Comparison of ENCODE assay signal across 23 mouse cellular contexts in genomic region chr9:121423621-121424020, GRCm38 (mm10).
DNase-seq lines count a peak whose midpoint lies in the region; ATAC-seq and TF ChIP-seq lines count a peak whose summit lies in the region.
"Had no signal": no experiment of that assay in that cellular context is flagged by ENCODE, and none has a peak within 500 bp of the region (broad histone marks: within the 10 kb centered on the region; RNA-seq: fewer than 3 reads in every experiment).

No protein-coding gene starts in this region.

- no peaks in the 10 kb centered on the region for H3K36me3 ChIP-seq in liver, embryonic 13.5 days
- no peaks in the 10 kb centered on the region for H3K36me3 ChIP-seq in liver, postnatal 0 days (replicated peaks; ENCODE audit: insufficient read depth, low read length)
- no peaks in the 10 kb centered on the region for H3K36me3 ChIP-seq in stomach, embryonic 16.5 days (ENCODE audit: control insufficient read depth, insufficient read depth, low read length)
- H3K36me3 ChIP-seq: embryonic facial prominence, embryonic 10.5 days; embryonic facial prominence, embryonic 15.5 days; hindbrain, embryonic 10.5 days; hindbrain, embryonic 15.5 days had no signal

- ATAC-seq in liver, embryonic 13.5 days (ENCODE audit: low read depth) = no peak
- no peak for ATAC-seq in liver, postnatal 0 days
- peak; percentile 73 for ATAC-seq in granulocyte monocyte progenitor cell, adult 5-6 weeks (replicated peaks; ENCODE audit: poor library complexity, severe bottlenecking)
- no peak for ATAC-seq in stomach, embryonic 16.5 days (ENCODE audit: insufficient read depth, low FRiP score)
- ATAC-seq: CD4-positive, CD25-positive, alpha-beta regulatory T cell, adult 4 months; forebrain, embryonic 13.5 days; inflammation-experienced regulatory T-cells, adult 6 months had no signal

- no peak for TF ChIP-seq CTCF in liver, postnatal 0 days (IDR thresholded peaks at IDR 0.05; ENCODE audit: low read depth)
- TF ChIP-seq CTCF in bone marrow macrophage, adult 2 months (IDR thresholded peaks at IDR 0.05; ENCODE audit: low read depth, low read length) = no peak

- H3K27me3 ChIP-seq in liver, embryonic 13.5 days = no peaks in the 10 kb centered on the region
- no peaks in the 10 kb centered on the region for H3K27me3 ChIP-seq in liver, postnatal 0 days (ENCODE audit: insufficient read depth, low read length)
- no peaks in the 10 kb centered on the region for H3K27me3 ChIP-seq in stomach, embryonic 16.5 days (ENCODE audit: control insufficient read depth, insufficient read depth, low read length)
- H3K27me3 ChIP-seq: embryonic facial prominence, embryonic 15.5 days; forebrain, embryonic 13.5 days; hindbrain, embryonic 15.5 days had no signal

- H3K4me2 ChIP-seq in liver, embryonic 13.5 days = no peak overlapping the region
- no peak overlapping the region for H3K4me2 ChIP-seq in liver, postnatal 0 days (ENCODE audit: low read depth, low read length)
- H3K4me2 ChIP-seq in stomach, embryonic 16.5 days (ENCODE audit: low read depth, low read length) = no peak overlapping the region
- H3K4me2 ChIP-seq: embryonic facial prominence, embryonic 15.5 days; forebrain, embryonic 13.5 days; heart, embryonic 11.5 days; hindbrain, embryonic 15.5 days had no signal

- no peaks in the 10 kb centered on the region for H3K9me3 ChIP-seq in liver, embryonic 13.5 days (replicated peaks)
- no peaks in the 10 kb centered on the region for H3K9me3 ChIP-seq in liver, postnatal 0 days (ENCODE audit: low read length)
- H3K9me3 ChIP-seq in stomach, embryonic 16.5 days (replicated peaks; ENCODE audit: control insufficient read depth, low read length) = no peaks in the 10 kb centered on the region
- H3K9me3 ChIP-seq: embryonic facial prominence, embryonic 10.5 days; embryonic facial prominence, embryonic 15.5 days; forebrain, embryonic 13.5 days; hindbrain, embryonic 10.5 days; hindbrain, embryonic 15.5 days had no signal

- H3K4me1 ChIP-seq in liver, embryonic 13.5 days (replicated peaks) = peaks cover 85% of the 10 kb centered on the region
- H3K4me1 ChIP-seq in liver, postnatal 0 days (ENCODE audit: insufficient read depth) = peaks cover 54% of the 10 kb centered on the region
- peaks cover 81% of the 10 kb centered on the region for H3K4me1 ChIP-seq in bone marrow macrophage, adult 2 months (ENCODE audit: control insufficient read depth, insufficient read depth, low read length)
- peaks cover 19% of the 10 kb centered on the region; the same call in 1 of the 2 replicates for H3K4me1 ChIP-seq in stomach, embryonic 16.5 days (ENCODE audit: control insufficient read depth, insufficient read depth, low read length)
- H3K4me1 ChIP-seq: embryonic facial prominence, embryonic 10.5 days; forebrain, embryonic 13.5 days had no signal

- no peak for TF ChIP-seq POLR2A in bone marrow macrophage, adult 2 months (IDR thresholded peaks at IDR 0.05; ENCODE audit: borderline replicate concordance, low read depth, low read length)

- H3K4me3 ChIP-seq in liver, embryonic 13.5 days (replicated peaks) = no peak overlapping the region
- no peak overlapping the region for H3K4me3 ChIP-seq in liver, postnatal 0 days (ENCODE audit: low read depth, low read length)
- no peak overlapping the region for H3K4me3 ChIP-seq in bone marrow macrophage, adult 2 months (ENCODE audit: insufficient read depth, low read length)
- no peak overlapping the region for H3K4me3 ChIP-seq in stomach, embryonic 16.5 days (replicated peaks; ENCODE audit: low read length)
- H3K4me3 ChIP-seq: embryonic facial prominence, embryonic 10.5 days; embryonic facial prominence, embryonic 15.5 days; forebrain, embryonic 13.5 days; hindbrain, embryonic 10.5 days; hindbrain, embryonic 15.5 days had no signal

- DNase-seq in liver, embryonic 13.5 days = no peak
- DNase-seq in liver, postnatal 0 days = no peak
- DNase-seq in gastrocnemius, adult 8-10 months (ENCODE audit: low spot score in 2 of 2) = no peak
- DNase-seq in urinary bladder, adult 2 months (ENCODE audit: low spot score) = no peak
- DNase-seq: adrenal gland, postnatal 25 days; cerebellum, postnatal 14 days; gastrocnemius, postnatal 14 days; heart, adult 11 months; heart, postnatal 10 days; thymus, adult 2 months; thymus, postnatal 36 days had no signal

- H3K27ac ChIP-seq in liver, embryonic 13.5 days = peak overlapping the region; percentile 96
- no peak overlapping the region for H3K27ac ChIP-seq in liver, postnatal 0 days (ENCODE audit: low read depth)
- H3K27ac ChIP-seq in bone marrow macrophage, adult 2 months (ENCODE audit: insufficient read depth, low read depth, low read length) = 0 out of 2 replicates have a peak overlapping the region, but pooled peaks have one; percentile 2
- peak overlapping the region; percentile 88; the same call in 1 of the 2 replicates for H3K27ac ChIP-seq in stomach, embryonic 16.5 days (ENCODE audit: low read length)
- H3K27ac ChIP-seq: embryonic facial prominence, embryonic 10.5 days; embryonic facial prominence, embryonic 15.5 days; forebrain, embryonic 13.5 days; hindbrain, embryonic 10.5 days; hindbrain, embryonic 15.5 days; macrophage had no signal

- no peak for TF ChIP-seq EP300 in liver, postnatal 0 days (IDR thresholded peaks at IDR 0.05; ENCODE audit: low read depth)

- 0 out of 2 replicates have a peak overlapping the region, but pooled peaks have one; percentile 18 for H3K9ac ChIP-seq in liver, embryonic 13.5 days
- no peak overlapping the region for H3K9ac ChIP-seq in liver, postnatal 0 days (replicated peaks)
- no peak overlapping the region for H3K9ac ChIP-seq in stomach, embryonic 16.5 days (ENCODE audit: low read length)
- H3K9ac ChIP-seq: embryonic facial prominence, embryonic 15.5 days; forebrain, embryonic 13.5 days; hindbrain, embryonic 15.5 days had no signal

- WGBS in liver, embryonic 13.5 days (ENCODE audit: insufficient replicate concordance) = 50% methylated on average over 6 of the region's 6 CpGs
- 58% methylated on average over 6 of the region's 6 CpGs for WGBS in liver, postnatal 0 days (ENCODE audit: insufficient replicate concordance)
- WGBS in stomach, embryonic 16.5 days = 73% methylated on average over 6 of the region's 6 CpGs
